Mouse (Mus musculus) midbrain, embryonic 14.5 days (tissue): ENCODE data around the gene Timd4. TPM values are rescaled to one million over a fixed set of nuclear protein-coding genes. Genes with fewer than 3 reads are reported as not detected.

Source experiments
- polyA plus RNA-seq: library from polyadenylated mRNA; unstranded; fragments of >200 nt; fragmentation: Nextera tagmentation; extraction: Ambion mirVana; gene quantifications from 2 replicates; pipeline ENCODE4 v1.2.1, GENCODE M21; 2014

The Timd4 gene
- polyA plus RNA-seq, 1 experiment from 2014 or later: 0.13 TPM

Other genes with a start within 250 kb of the Timd4 start
- not detected in 2 replicates for gene BC053393, start 239.3 kb upstream of the Timd4 start, polyA plus RNA-seq
- gene Dppa1, start 181.5 kb upstream of the Timd4 start, polyA plus RNA-seq: not detected in 2 replicates
- gene Timd2, start 103.7 kb upstream of the Timd4 start, polyA plus RNA-seq: 0.17 TPM in 1 of 2 replicates, not detected in the other
- not detected in 2 replicates for gene Havcr1, start 75.7 kb upstream of the Timd4 start, polyA plus RNA-seq